Mouse (Mus musculus): Measurements from ENCODE around the gene Pde7b. TPM values are rescaled to one million over a fixed set of nuclear protein-coding genes. Genes with fewer than 3 reads are reported as not detected.

Pde7b gene
- polyA plus RNA-seq, 1 experiment from 2014 or later, result 2.1 TPM

- WGBS, result 85% methylated on average over 6 of the region's 6 CpGs
Measured at GRCm38 (mm10) chr10:20758259-20758658, 33.4 kb upstream of the Pde7b start.

GRCm38 (mm10) chr10:20756219-20756618, 31.3 kb upstream of the Pde7b start:
- Histone ChIP-seq H3K4me3 (replicated peaks; ENCODE audit: low read depth, low read length) (no peak overlapping the region), H3K4me2 (ENCODE audit: low read length) (no peak overlapping the region), H3K9ac (ENCODE audit: low read depth, low read length) (no peak overlapping the region), H3K4me1 (replicated peaks; ENCODE audit: insufficient read depth, low read length) (no peaks in the 10 kb centered on the region), H3K9me3 (replicated peaks; ENCODE audit: low read length) (no peaks in the 10 kb centered on the region), H3K27ac (no peak overlapping the region), H3K36me3 (ENCODE audit: insufficient read depth, low read length) (no peaks in the 10 kb centered on the region), H3K27me3 (ENCODE audit: insufficient read depth, low read length) (no peaks in the 10 kb centered on the region)
- ATAC-seq (replicated peaks; ENCODE audit: low FRiP score, low read depth) (peak; percentile 36; the same call in 1 of the 2 replicates), DNase-seq (ENCODE audit: low spot score) (no peak)
- 89% methylated on average over 5 of the region's 5 CpGs for WGBS
- no peak for TF ChIP-seq CTCF (IDR thresholded peaks at IDR 0.05; ENCODE audit: low read depth)

More at GRCm38 (mm10) chr10:20758259-20758658, 33.4 kb upstream of the Pde7b start:
- Histone ChIP-seq H3K4me2 (ENCODE audit: low read length) (no peak overlapping the region), H3K9ac (ENCODE audit: low read depth, low read length) (no peak overlapping the region), H3K36me3 (ENCODE audit: insufficient read depth, low read length) (no peaks in the 10 kb centered on the region), H3K4me1 (replicated peaks; ENCODE audit: insufficient read depth, low read length) (no peaks in the 10 kb centered on the region), H3K27me3 (ENCODE audit: insufficient read depth, low read length) (no peaks in the 10 kb centered on the region), H3K4me3 (replicated peaks; ENCODE audit: low read depth, low read length) (no peak overlapping the region), H3K27ac (no peak overlapping the region), H3K9me3 (replicated peaks; ENCODE audit: low read length) (no peaks in the 10 kb centered on the region)
- TF ChIP-seq CTCF (IDR thresholded peaks at IDR 0.05; ENCODE audit: low read depth), result no peak
- no peak for DNase-seq (ENCODE audit: low spot score)
- no peak for ATAC-seq (replicated peaks; ENCODE audit: low FRiP score, low read depth)

- no peak for TF ChIP-seq CTCF (IDR thresholded peaks at IDR 0.05; ENCODE audit: low read depth)
- Histone ChIP-seq H3K9ac (ENCODE audit: low read depth, low read length) (no peak overlapping the region), H3K27me3 (ENCODE audit: insufficient read depth, low read length) (no peaks in the 10 kb centered on the region), H3K4me2 (ENCODE audit: low read length) (no peak overlapping the region), H3K4me3 (replicated peaks; ENCODE audit: low read depth, low read length) (no peak overlapping the region), H3K36me3 (ENCODE audit: insufficient read depth, low read length) (no peaks in the 10 kb centered on the region), H3K27ac (no peak overlapping the region), H3K4me1 (replicated peaks; ENCODE audit: insufficient read depth, low read length) (no peaks in the 10 kb centered on the region), H3K9me3 (replicated peaks; ENCODE audit: low read length) (no peaks in the 10 kb centered on the region)
- DNase-seq (ENCODE audit: low spot score), result no peak
- ATAC-seq (replicated peaks; ENCODE audit: low FRiP score, low read depth), result no peak
- 95% methylated on average over 1 of the region's 1 CpGs for WGBS
Measured at GRCm38 (mm10) chr10:20752883-20753282, 28.0 kb upstream of the Pde7b start.

GRCm38 (mm10) chr10:20750642-20751251, 25.9 kb upstream of the Pde7b start:
- Histone ChIP-seq H3K9ac (ENCODE audit: low read depth, low read length) (no peak overlapping the region), H3K36me3 (ENCODE audit: insufficient read depth, low read length) (no peaks in the 10 kb centered on the region), H3K27me3 (ENCODE audit: insufficient read depth, low read length) (no peaks in the 10 kb centered on the region), H3K4me2 (ENCODE audit: low read length) (no peak overlapping the region), H3K9me3 (replicated peaks; ENCODE audit: low read length) (no peaks in the 10 kb centered on the region), H3K4me3 (replicated peaks; ENCODE audit: low read depth, low read length) (no peak overlapping the region), H3K27ac (no peak overlapping the region), H3K4me1 (replicated peaks; ENCODE audit: insufficient read depth, low read length) (no peaks in the 10 kb centered on the region)
- no peak for TF ChIP-seq CTCF (IDR thresholded peaks at IDR 0.05; ENCODE audit: low read depth)
- no peak for ATAC-seq (replicated peaks; ENCODE audit: low FRiP score, low read depth)
- 85% methylated on average over 5 of the region's 5 CpGs for WGBS
- no peak for DNase-seq (ENCODE audit: low spot score)

- ATAC-seq (replicated peaks; ENCODE audit: low FRiP score, low read depth) (no peak), DNase-seq (ENCODE audit: low spot score) (no peak)
- no peaks in the 10 kb centered on the region for H3K27me3 ChIP-seq (ENCODE audit: insufficient read depth, low read length)
- 86% methylated on average over 8 of the region's 8 CpGs for WGBS
- no peak for TF ChIP-seq CTCF (IDR thresholded peaks at IDR 0.05; ENCODE audit: low read depth)
- no peaks in the 10 kb centered on the region for H3K36me3 ChIP-seq (ENCODE audit: insufficient read depth, low read length)
- H3K9me3 ChIP-seq (replicated peaks; ENCODE audit: low read length), result no peaks in the 10 kb centered on the region
- no peaks in the 10 kb centered on the region for H3K4me1 ChIP-seq (replicated peaks; ENCODE audit: insufficient read depth, low read length)
- H3K4me2 ChIP-seq (ENCODE audit: low read length), result no peak overlapping the region
- H3K27ac ChIP-seq, result no peak overlapping the region
- no peak overlapping the region for H3K9ac ChIP-seq (ENCODE audit: low read depth, low read length)
- H3K4me3 ChIP-seq (replicated peaks; ENCODE audit: low read depth, low read length), result no peak overlapping the region
Measured at GRCm38 (mm10) chr10:20748938-20749337, 24.1 kb upstream of the Pde7b start.

- no peak overlapping the region for H3K27ac ChIP-seq
- H3K9ac ChIP-seq (ENCODE audit: low read depth, low read length), result no peak overlapping the region
- no peaks in the 10 kb centered on the region for H3K27me3 ChIP-seq (ENCODE audit: insufficient read depth, low read length)
- no peak overlapping the region for H3K4me2 ChIP-seq (ENCODE audit: low read length)
- no peak for TF ChIP-seq CTCF (IDR thresholded peaks at IDR 0.05; ENCODE audit: low read depth)
- no peaks in the 10 kb centered on the region for H3K9me3 ChIP-seq (replicated peaks; ENCODE audit: low read length)
- H3K4me1 ChIP-seq (replicated peaks; ENCODE audit: insufficient read depth, low read length), result no peaks in the 10 kb centered on the region
- 90% methylated on average over 4 of the region's 4 CpGs for WGBS
- no peak for DNase-seq (ENCODE audit: low spot score)
- no peak overlapping the region for H3K4me3 ChIP-seq (replicated peaks; ENCODE audit: low read depth, low read length)
- H3K36me3 ChIP-seq (ENCODE audit: insufficient read depth, low read length), result no peaks in the 10 kb centered on the region
- ATAC-seq (replicated peaks; ENCODE audit: low FRiP score, low read depth), result no peak
Measured at GRCm38 (mm10) chr10:20747229-20747628, 22.4 kb upstream of the Pde7b start.

GRCm38 (mm10) chr10:20739801-20740200, 14.9 kb upstream of the Pde7b start:
- Histone ChIP-seq H3K27me3 (ENCODE audit: insufficient read depth, low read length) (no peaks in the 10 kb centered on the region), H3K4me2 (ENCODE audit: low read length) (no peak overlapping the region), H3K9me3 (replicated peaks; ENCODE audit: low read length) (no peaks in the 10 kb centered on the region), H3K27ac (no peak overlapping the region), H3K4me3 (replicated peaks; ENCODE audit: low read depth, low read length) (no peak overlapping the region), H3K36me3 (ENCODE audit: insufficient read depth, low read length) (no peaks in the 10 kb centered on the region), H3K4me1 (replicated peaks; ENCODE audit: insufficient read depth, low read length) (no peaks in the 10 kb centered on the region), H3K9ac (ENCODE audit: low read depth, low read length) (no peak overlapping the region)
- ATAC-seq (replicated peaks; ENCODE audit: low FRiP score, low read depth), result no peak
- DNase-seq (ENCODE audit: low spot score), result no peak
- no peak for TF ChIP-seq CTCF (IDR thresholded peaks at IDR 0.05; ENCODE audit: low read depth)
- WGBS, result 74% methylated on average over 3 of the region's 3 CpGs

Data from kidney, postnatal 0 days (tissue).